Mouse (Mus musculus) left cerebral cortex, postnatal 14 days (tissue): ENCODE results near the gene Scml4. TPM values are rescaled to one million over a fixed set of nuclear protein-coding genes. Genes with fewer than 3 reads are reported as not detected.
A peak's percentile ranks its signal among the peaks of the same experiment; 100 is the strongest.

Source experiments
- DNase-seq, 2 experiments: peaks; one replicate each; pipeline ENCODE4 v3.0.0; 2021 to 2022; ENCODE audit warnings: low spot score in 2 of 2, mixed read lengths in 1 of 2
- intact Hi-C: fragments of 180-260 bp; cut with DNase I; formaldehyde crosslinking; loops from one replicate; pipeline ENCODE4 v1.15.1; 2025
- total RNA-seq, 2 experiments: library from RNA; stranded (reverse); gene quantifications; 2 replicates each; pipeline ENCODE4 v1.2.3; 2021

Gene Scml4
- total RNA-seq, 2 experiments from 2014 or later = 4.1 to 5.4 TPM

DNA sequence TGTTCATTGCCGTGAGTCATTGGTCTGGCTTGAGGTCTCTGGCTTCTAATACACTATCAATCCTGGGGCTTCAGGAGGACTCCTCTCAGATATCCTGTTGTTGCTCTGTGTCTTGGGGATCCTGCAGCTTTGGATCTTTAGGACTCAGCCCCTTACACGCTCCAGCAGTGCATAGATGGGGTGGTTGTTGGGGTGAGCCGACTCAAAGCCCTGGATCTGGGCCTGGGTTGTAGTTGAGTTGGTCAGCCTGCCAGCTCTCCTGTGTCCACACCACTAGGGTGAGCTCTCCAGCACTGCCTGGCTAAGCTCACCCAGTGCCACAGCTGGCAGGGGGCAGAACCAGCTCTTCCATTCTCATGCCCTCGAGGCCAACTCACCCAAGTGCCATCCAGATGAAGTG is 78.2 kb downstream of the Scml4 start:
- intact Hi-C loops = loop anchor here (10.0 kb wide), 1 partner anchor 634 kb away; no protein-coding TSS in a partner anchor
- DNase-seq = no peak

DNA sequence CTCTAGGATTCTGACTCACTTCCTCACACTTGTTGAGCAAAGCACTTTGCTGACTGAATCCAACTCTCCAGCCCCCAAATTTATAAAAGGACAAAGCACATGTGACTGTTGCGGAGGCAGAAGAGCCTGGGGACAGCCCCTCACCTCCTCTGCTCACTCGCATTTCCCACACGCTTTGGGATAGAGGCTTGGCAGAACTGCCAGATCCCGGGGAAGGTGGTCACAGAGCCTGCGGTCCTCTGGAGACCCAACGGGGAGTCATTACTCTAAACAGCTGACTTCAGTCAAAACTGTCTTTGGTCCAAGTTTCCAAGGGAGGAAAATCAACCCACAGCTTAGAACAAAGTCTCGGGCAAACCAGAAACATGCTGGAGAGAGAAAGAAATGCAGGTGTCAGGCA is 79.5 kb downstream of the Scml4 start:
- no peak for DNase-seq
- intact Hi-C loops = loop anchor here (10.0 kb wide), 1 partner anchor 635 kb away; no protein-coding TSS in a partner anchor

DNA sequence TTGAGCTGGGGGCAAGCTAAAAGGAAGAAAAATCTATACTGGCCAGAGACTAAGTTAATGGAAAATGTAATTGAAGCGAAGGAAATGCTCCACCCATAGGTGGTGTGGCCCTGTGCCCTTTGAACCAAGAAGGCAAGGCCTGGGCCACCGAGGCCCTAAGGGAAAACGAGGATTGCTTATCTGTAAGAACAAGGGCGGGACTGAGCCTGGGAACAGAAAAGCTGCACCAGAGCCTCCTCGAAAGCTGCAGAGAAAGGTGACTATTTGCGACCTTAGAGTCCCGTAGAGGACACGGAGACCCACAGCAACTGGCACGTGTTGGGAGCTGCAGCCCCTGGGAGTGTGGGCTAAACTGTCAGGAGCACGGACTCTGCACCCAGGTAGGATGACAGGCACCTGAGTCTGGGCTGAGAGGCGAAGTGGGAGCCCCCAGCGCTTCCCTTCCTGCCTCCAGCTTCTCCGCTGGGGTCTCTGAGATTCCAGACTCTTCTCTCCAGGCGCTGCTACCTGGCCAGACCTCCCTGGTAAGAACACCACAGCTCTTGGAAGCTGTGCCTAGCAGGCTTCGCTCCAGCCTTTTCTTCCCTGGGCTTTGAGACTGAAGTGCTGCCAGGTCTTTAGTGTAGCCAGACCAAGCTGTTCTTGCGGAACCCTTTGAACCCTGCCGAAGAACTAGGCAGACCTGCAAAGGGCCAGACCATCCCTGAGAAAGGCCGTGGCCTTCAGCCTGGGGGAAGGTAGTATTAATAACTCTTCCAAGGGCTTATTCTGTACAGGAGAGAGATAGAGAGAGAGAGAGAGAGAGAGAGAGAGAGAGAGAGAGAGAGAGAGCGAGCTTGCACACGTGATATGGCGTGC is 80.3 kb downstream of the Scml4 start:
- intact Hi-C loops = no loop called here
- no peak for DNase-seq

DNA sequence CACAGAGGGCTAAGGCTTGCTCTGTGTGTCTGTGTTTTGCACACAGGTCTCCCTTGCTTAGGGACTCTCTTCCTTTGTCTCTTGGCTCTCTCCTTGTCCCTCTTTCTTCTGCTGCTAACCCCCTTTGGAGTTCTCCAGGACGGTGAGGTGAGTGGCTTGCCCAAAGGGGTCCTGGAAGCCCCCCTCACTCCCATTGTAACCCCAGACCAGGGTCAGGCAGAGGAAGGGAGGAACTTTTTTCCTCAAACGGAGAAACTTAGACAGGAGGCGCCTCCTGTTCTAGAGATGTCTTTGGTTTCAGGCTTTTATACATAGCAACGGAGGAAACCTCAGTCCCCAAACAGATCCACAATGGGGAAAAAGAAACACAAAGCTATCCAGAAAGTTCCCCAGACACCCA is 81.1 kb downstream of the Scml4 start:
- no peak for DNase-seq
- intact Hi-C loops = no loop called here

DNA sequence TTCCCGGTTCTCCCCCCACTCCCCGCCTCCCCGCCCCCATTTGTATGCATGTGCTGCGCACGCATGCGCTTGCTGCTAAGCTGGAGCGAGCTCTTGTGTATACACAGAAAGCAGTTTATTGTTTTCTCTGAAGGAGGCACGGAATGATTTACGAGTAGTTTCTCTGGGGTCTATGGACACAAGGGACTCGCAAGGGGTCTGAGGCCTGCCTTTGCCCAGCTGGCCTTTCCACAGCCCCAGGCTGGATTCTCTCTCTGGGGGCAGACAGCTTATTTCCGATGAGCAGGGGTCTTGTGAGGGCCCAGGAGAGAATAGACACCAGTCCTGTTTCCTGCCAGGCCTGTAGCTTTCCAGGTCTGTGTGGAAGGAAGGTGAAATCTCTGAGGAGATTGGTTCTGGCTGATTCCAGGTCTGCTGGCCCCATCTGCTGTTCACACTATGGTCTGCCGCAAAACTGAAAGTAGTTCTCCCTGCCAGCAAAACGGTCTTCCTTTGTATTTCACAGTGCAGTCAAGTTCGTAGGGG is 81.6 kb downstream of the Scml4 start:
- peak; percentile 67 to 72 for DNase-seq
- intact Hi-C loops = loop anchor here (1.0 kb wide), 1 partner anchor 99 kb away; no protein-coding TSS in a partner anchor

DNA sequence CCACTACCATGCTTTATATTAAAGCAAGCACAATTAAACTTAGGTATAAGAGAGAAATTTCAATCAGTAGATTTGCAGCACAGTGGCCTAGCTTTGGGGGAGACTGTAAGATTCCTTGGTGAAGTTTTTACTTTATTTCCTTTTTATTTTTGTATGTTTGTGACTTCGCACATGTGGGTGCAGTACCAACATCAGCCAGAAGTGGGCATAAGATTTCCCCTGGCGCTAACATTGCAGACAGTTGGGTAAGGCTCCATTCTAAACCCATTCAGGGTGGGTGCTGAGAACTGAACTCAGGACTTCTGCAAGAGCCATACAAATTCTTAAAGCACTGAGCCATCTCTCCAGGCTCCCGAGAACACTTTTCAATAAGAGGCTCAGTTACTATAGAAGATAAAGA is 82.1 kb downstream of the Scml4 start:
- intact Hi-C loops = loop anchor here (1.0 kb wide), 1 partner anchor 100 kb away; no protein-coding TSS in a partner anchor
- DNase-seq = no peak

DNA sequence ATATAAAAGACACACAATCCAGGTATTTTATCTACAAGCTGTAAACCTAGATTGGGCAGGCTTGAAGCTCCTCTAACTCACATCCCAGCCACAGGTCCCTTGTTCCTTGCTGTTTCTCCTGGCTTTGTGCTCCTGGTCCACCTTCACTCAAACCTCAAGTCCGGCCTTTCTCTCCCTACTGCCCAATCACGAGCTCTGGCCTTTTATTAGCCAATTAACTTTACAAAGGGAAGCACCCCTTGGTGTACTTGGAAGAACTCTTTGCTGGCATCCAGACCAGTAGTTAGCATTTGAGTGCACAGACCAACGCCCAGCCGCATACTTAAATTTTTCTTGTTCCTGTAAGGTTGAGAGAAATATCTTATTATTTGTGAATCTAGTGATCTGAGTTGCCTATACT is 85.1 kb downstream of the Scml4 start:
- intact Hi-C loops = no loop called here
- DNase-seq = no peak

DNA sequence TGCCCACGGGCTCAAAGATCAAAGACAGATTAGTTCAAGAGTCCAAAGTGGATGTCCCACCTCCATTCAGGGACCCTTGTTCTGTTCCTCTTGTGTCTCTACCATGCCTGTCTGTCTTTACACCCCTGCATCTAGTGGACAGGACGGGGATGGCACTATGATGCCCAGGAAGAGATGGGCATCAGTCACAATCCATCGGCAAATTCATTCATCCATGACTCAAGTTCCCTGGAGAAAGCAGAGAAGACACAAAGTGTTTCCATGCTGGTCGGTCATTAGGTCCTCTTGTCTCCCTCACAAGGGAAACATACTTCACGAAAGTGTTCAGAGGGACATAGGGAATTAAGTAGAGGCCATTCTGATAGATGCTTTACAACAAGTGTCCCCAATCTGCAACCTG is 87.2 kb downstream of the Scml4 start:
- DNase-seq = no peak
- intact Hi-C loops = no loop called here

DNA sequence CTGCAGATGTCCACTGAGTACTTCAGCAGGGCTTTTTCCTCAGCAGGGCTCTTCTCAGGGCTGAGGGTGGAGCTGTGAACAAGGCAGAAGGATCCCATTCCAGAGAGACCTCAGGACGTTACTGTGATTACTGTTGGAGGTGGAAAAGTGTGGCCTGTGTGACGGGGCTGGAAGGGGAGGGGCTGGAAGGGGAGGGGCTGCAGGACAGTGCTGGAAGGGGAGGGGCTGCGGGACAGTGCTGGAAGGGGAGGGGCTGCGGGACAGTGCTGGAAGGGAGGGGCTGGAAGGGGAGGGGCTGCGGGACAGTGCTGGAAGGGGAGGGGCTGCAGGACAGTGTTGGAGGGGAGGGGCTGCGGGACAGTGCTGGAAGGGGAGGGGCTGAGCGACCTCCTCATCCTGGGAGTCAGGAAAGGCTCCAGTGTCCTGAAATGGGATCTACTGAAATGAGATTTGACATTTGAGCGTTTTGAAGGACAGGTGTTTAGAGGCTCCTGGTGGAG is 90.1 kb downstream of the Scml4 start:
- DNase-seq = no peak

DNA sequence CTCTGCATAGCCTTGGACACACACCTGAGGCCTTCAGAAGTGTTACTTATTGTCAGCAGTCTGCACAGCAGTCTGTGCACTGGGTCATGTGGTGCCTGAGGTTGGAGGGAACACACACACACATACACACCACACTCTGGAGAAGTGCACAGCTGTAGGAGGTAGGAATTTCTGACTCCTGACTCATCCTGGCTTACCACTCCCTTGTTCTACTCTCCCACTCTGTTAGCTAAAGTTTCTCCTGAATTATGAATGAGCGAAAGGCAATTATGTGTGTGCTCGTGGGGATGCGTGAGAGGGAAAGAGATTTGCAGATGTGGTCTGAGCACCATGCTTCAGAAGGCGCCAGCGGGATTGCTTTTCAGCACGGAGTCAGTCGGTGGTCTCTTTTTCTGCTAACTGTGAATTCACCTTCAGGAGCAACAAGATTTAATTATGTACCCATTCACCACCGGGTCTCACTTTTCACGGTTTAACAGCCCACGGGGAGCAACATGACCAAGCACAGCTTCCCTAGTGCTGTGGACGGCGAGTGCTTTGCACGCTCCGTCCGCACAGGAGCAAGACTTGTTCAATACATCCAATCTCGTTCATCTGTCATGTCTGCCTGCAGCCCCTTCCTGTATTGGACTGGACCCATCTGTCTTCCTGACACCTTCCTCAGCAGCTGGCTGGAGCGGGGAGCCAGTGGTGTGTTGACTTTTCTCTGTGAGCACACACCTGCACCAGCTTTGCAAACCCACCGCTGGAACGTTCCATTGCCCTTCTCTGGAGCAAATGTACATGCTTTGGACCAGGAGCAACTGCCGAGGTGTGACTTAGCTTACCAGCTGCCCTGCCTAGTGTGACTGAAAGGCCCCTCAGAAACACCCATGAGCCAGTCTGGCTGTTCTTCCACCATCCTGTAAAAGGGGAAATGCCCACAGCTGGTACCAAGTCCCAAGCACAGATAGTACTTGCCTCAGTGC is 91.2 kb downstream of the Scml4 start:
- intact Hi-C loops = no loop called here
- DNase-seq = no peak

More for the DNA sequence above, 90.1 kb downstream of the Scml4 start:
- intact Hi-C loops = no loop called here

DNA sequence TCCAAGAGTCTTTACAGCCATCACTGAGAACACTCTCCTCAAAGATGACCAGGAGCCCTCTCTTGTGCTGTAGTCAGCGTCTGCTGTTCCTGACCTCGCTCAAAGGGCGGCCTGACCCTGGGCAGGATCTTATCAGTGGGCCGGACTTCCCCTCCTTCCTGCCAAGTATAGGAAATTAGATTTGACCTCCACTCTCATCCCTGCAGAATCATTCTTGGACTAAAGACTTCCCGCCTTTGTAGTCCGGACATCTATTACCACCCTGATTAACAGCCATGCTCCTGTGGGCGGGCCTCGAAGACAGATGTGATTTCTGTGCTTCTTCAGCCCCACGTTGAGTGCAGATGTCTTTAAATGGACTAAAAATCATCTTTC is 91.9 kb downstream of the Scml4 start:
- no peak for DNase-seq
- intact Hi-C loops = no loop called here

DNA sequence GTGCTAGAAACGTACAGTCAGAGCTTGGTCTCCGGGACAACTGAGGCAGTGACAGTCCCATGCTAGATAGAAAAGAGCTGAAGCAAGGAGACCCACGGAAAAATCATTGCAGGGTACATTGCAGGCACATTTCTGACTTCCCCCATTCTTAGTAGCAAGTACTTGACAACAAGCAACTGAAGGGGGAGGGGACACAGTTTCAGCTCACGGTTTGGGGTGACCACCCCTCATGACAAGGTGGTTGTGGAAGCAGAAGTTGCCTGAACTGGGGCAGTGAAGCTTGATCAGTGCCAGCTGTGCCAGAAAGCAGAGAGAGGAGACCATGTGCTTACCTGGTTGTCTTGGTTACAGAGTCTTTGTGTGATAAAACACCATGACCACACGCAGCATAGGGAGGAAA is 93.4 kb downstream of the Scml4 start:
- intact Hi-C loops = no loop called here
- no peak for DNase-seq

DNA sequence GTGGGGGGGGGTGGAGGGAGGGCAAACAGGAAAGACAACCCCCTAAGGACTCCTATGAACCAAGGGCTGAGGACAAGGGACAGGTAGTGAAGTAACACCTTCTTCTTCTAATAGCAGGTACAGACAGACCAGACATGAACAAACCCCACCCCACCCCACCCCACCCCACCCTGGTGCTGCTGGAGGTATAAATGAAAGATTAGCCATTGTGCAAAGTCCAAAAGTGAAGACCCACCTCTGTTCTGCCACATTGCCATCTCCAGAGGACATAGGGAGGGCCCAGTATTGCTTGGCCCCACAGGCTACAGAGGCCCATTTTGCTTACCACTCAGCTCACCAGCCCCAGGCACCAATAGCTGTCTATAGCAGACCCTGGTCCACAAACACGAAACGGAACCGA is 95.0 kb downstream of the Scml4 start:
- intact Hi-C loops = loop anchor here (5.0 kb wide), 1 partner anchor 217 kb away; the partner anchor contains the start of genes 9030612E09Rik and Sobp
- no peak for DNase-seq

DNA sequence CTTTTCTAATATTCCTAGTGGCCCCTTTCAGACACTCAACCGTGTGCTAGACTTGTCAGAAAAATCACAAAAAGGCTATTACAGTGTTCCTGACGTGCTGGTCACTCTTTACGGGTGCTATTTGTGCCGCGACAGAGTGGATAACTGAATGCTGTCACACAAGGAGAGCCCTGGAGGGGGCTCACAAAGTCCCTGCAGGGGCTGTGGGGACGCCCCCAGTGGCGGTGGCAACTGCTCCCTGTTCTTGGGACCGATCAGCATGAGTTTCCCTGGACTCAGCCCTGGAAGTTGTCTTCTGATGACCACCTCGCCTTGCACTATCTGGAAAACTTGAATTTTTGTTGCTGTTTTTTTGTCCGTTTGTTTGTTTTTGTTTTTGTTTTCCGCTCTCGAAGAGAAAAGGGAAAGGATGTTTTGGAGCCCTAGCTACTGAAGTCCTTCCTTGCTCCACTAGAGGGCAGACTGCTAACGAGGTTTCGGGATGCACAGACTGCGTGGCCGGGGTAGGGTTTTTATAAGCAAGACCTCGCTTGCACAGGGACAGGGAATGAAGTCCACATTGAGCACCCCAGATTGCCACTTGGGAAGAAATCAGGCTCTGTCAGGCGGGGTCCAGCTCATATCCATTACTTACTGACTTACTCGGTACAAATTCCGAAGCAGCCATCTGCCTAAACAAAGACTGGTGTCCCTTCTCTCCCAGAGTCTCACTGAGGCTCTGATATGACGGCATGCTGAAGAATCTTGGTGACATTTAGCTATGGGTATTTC is 97.9 kb downstream of the Scml4 start:
- DNase-seq = peak; percentile 70 to 83

DNA sequence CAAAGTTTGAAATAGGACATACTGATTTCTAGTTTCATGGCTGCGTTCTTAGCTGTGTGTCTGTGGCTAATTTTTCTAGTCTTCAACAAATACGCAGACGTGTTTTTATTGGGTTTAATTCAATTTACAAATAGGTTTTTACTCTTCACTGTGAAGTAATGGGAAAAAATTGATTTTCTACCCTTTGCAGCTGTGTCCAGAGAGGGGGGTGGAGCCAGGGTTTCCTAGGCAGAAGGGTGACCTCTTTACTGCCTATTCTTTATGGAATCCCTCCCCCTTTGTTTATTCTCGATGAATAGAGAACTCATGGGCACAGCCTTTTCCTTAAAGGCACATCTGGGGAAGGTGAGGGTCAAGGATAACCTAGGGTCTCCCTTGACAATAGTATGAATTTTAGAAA is 98.5 kb downstream of the Scml4 start:
- DNase-seq = no peak
- intact Hi-C loops = loop anchor here (2.0 to 5.0 kb wide), 2 partner anchors 32 to 214 kb away; partner anchors contain the start of genes 9030612E09Rik and Sobp

More for the DNA sequence above, 97.9 kb downstream of the Scml4 start:
- intact Hi-C loops = loop anchor here (2.0 to 5.0 kb wide), 2 partner anchors 33 to 214 kb away; partner anchors contain the start of genes 9030612E09Rik and Sobp

DNA sequence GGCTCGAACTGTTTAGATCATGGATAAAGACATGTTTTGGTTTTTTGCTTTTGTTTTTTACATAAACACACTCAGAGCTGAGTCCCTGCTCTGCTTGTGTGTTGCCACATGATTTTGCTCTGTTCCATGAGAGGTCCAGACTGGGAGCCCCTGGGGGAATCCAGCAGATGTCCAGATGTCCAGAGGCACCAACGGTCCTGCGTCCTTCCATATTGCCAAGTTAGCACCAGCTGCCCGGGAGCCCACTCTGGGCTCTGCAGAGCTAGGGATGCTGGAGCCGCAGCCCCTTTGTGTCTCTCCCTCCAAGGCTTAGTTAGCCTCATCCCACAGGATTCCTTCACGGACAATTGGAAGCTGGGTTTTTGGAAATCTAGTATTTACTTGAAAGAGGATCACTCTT is 101.6 kb downstream of the Scml4 start:
- DNase-seq = no peak
- intact Hi-C loops = no loop called here

DNA sequence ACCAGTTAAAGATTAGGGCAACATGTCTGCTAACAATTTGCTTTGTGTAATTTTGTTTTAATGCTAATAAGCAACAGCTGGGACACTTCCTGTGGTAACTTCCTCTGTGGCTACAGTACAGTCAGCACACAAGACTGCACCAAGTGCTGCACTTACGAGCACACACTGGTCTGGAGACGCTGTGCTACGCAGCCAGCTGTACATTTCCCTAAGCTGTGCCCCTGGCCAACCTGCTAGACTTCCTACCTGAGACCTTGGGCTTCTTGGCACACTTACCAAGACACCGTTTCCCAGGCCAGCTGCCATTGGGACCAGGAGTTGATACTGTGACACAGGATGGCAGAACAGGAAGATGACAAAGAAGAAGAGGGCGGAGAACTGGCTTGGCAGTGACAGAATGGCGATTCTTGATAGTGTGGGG is 102.0 kb downstream of the Scml4 start:
- intact Hi-C loops = no loop called here
- DNase-seq = no peak

DNA sequence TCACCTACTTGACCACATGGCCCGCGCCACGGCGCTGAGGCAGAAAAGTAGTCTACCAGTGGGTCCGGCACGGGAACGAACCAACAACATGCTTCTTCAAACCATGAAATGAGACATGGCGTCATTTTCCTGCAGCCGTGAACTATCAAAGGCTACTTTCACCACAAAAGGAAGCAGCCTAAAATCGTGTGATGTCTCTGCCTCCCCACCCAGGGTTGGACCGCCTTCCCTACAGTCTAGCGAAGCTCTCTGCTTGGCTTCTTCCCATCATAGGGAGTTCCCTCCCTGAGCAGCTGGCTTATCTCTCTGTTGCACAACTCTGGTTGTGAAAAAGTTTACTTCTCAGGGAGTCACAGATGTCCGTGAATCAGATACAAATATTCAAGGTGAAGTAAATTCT is 102.5 kb downstream of the Scml4 start:
- intact Hi-C loops = no loop called here
- DNase-seq = no peak

DNA sequence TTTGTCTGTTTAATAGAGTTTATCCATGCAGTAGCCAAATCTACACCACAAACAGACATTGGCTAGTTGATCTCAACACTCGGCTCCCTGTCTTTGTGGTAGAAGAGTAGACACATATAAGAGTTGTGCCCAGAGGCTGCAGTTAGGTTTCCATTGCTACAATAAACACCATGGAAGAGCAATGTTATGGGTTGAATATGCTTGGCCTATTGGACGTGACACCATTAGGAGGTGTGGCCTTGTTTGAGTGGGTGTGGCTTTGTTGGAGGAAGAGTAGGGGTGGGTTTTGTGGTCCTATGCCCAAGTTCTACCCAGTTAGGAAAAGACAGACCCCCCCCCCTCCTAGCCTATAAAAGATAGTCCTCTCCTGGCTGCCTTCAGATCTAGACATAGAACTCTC is 102.9 kb downstream of the Scml4 start:
- intact Hi-C loops = no loop called here
- no peak for DNase-seq
